Mouse (Mus musculus): ENCODE data around the gene Aktip.

Gene Aktip

GRCm38 (mm10) chr8:91199876-91200275 is at the start of gene Aktip:
Aktip (minus strand) TSS chr8:91199976.
- CTCF ChIA-PET = interaction anchor here in 1 of 4 experiments (0.6 kb wide), 1 partner anchor 386 kb away, joined by 3 read pairs; no protein-coding TSS in a partner anchor

DNA sequence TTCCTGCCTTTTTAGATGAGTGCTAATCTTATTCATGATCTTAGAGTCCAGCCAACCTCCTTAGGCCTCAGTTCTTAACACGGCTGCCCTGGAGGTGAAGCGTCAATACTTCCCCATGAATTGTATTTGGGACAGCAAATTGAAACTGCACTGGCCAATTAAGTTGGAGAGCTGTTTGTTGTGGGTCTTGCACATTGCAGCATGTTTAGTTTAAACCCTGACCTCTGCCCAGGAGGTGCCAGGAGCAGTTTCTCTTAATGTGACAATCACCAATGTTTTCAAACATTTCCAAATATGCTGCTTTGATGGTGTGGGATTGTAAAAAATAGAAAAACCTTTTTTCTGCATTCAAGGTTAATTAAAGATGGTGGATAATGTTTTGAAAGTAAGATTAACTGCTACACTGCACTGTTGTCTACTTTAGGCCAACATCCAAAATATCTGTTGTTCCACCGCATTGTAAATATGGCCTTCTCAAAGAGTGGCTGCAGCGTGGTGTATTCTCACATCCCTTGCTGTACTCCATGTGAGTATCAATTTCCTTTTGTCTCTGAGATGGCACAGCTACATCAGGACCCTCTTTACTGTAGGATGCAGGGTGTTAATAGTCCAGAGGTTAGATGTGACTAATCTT is 46.2 kb upstream of the Aktip start:
- CTCF ChIA-PET = no interaction called here
- POLR2A ChIA-PET = no interaction called here

More at GRCm38 (mm10) chr8:91199876-91200275, at the start of gene Aktip:
- POLR2A ChIA-PET = interaction anchor here in 1 of 4 experiments (0.6 kb wide), 1 partner anchor 27 kb away, joined by 3 read pairs; no protein-coding TSS in a partner anchor

DNA sequence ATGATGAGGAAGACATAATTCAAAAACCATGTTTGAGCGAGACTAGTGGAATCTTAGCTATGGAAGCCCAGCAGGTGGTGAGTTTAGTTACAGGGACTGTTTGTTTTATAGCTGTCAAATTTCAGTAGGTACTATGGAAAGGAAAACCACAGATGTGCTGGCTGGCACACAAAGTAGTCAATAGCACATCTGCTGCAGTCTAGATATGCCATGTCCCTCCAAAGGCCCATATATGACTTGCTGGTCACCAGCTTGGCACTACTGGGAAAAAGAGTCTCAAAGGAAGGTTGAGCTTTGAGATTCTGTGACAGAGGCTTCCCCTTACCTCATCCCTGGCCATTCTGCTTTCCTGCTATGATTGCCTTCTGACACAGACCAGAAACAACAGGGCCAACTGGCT is 42.9 kb upstream of the Aktip start:
- CTCF ChIA-PET = interaction anchor here in 1 of 4 experiments (0.6 kb wide), 1 partner anchor 1112 kb away, joined by 3 read pairs; no protein-coding TSS in a partner anchor
- POLR2A ChIA-PET = interaction anchor here in 2 of 4 experiments (0.6 to 1.5 kb wide), 3 partner anchors 13 to 1708 kb away, joined by 3 to 4 read pairs (median 3); no protein-coding TSS in a partner anchor

- CTCF ChIA-PET = interaction anchor here in 1 of 4 experiments (0.6 kb wide), 1 partner anchor 442 kb away, joined by 6 read pairs; no protein-coding TSS in a partner anchor
- POLR2A ChIA-PET = interaction anchor here in 3 of 4 experiments (0.6 to 1.5 kb wide), 4 partner anchors 14 to 1708 kb away, joined by 3 to 4 read pairs (median 3); no protein-coding TSS in a partner anchor
These were observed 42.2 kb upstream of the Aktip start for GRCm38 (mm10) chr8:91241873-91242519.

- POLR2A ChIA-PET = interaction anchor here in 2 of 4 experiments (0.7 to 1.5 kb wide), 2 partner anchors 14 to 65 kb away, joined by 3 to 4 read pairs; no protein-coding TSS in a partner anchor
- CTCF ChIA-PET = no interaction called here
These were observed 41.6 kb upstream of the Aktip start for GRCm38 (mm10) chr8:91241371-91241770.

DNA sequence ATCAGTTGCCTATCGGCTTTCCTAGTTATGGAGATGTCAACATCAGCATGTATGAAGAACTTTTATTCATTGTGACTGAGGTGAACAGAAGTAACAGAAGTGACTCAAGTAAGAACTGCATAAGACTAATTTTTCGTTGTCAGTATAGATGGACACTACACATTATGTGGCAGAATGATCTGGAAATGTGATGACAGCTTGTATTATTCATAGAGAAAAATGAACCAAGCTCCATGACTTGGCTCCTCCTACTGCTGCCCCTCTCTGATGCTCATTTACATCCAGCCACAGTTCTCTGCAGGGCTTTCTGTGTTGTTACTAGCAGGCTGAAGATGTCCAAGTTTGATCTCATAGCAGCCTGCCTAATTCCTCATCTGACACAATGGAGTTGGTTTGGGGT is 37.4 kb upstream of the Aktip start:
- ChIA-PET CTCF (no interaction called here), POLR2A (no interaction called here)

DNA sequence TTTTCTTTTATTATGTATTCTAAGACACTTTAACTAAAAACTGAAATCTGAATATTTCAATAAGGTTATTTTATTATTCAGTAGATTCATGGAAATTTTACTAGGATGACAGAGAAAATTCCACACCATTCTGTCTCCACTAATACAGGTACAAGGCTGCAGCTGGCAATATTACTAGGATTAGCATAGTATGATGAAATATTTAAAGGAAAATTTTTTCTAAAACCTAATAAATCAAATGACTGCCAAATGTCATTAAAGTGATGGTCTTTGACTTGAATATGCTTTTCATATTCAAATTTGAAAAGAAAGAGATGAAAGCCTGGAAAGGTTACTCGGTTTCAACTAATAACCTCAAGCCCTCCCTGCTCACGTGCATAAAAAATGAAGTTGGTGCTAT is 34.3 kb upstream of the Aktip start:
- ChIA-PET CTCF (no interaction called here), POLR2A (no interaction called here)

GRCm38 (mm10) chr8:91227421-91227841 is 27.7 kb upstream of the Aktip start:
- ChIA-PET POLR2A (interaction anchor here in 1 of 4 experiments (0.6 kb wide), 1 partner anchor 9 kb away, joined by 10 read pairs; no protein-coding TSS in a partner anchor), CTCF (no interaction called here)

DNA sequence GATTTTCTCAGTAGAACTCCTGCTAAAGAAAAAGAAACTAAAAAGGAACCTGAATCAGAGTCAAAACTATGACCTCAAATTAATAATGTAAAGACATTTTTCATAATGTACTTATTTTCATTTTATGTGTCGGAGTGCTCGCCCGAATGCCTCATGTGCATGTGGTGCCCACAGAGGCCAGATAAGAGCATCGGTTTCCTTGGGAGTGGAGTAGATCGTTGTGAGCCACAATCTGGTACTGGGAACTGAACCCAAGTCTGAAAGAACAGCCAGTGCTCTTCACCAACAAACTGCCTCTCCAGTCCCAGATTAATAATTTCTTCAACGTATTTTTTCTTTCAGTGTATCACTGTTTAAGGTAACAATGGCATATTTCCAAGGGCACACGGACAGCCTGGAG is 24.5 kb upstream of the Aktip start:
- ChIA-PET POLR2A (no interaction called here), CTCF (interaction anchor here in 1 of 4 experiments (1.4 kb wide), 1 partner anchor 11 kb away, joined by 4 read pairs; no protein-coding TSS in a partner anchor)

DNA sequence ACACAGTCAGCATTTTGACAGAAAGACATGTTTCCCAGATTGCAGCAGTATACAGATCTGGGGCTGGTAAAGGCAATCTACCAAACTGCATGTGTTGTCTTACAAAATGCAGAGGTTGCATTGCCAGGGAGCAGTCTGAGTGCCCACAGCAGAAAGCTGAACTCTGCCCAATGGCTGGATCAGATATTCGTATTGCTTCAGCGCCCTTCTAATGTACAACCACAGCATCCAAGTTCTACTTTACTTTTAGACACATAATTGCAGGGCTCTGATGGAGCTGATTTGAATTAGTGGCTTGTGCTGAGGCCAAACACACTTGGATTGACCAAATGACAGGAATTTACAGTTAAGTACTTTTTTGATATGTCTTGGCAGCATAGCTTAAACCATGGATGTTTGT is 22.1 kb upstream of the Aktip start:
- CTCF ChIA-PET = no interaction called here
- POLR2A ChIA-PET = no interaction called here

DNA sequence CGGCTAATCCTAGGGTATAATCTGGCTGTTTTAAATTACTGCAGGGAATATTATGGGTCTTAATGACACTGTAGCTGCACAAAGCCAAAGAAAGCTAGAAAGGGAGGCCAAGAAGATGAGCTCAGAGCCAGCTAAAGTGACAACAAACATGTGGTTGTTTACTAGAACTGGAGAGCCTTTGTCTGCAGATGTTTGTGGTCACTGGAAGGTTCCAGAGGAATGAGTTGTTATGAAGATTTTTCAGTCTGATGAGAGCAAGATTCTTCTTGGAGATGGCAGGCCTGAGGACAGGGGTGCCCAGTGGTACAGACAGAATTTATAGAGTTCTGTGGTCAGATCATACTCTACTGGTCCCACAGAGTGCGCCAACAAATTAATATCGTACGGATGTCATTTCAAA is 18.5 kb upstream of the Aktip start:
- POLR2A ChIA-PET = no interaction called here
- CTCF ChIA-PET = no interaction called here

- ChIA-PET CTCF (interaction anchor here in 1 of 4 experiments (0.8 kb wide), 1 partner anchor 108 kb away, joined by 3 read pairs; no protein-coding TSS in a partner anchor), POLR2A (no interaction called here)
These were observed 17.5 kb upstream of the Aktip start for GRCm38 (mm10) chr8:91217062-91217905.

GRCm38 (mm10) chr8:91214287-91214686 is 14.5 kb upstream of the Aktip start:
- ChIA-PET CTCF (interaction anchor here in 1 of 4 experiments (0.7 kb wide), 1 partner anchor 389 kb away, joined by 3 read pairs; no protein-coding TSS in a partner anchor), POLR2A (interaction anchor here in 1 of 4 experiments (0.6 kb wide), 1 partner anchor 299 kb away, joined by 5 read pairs; no protein-coding TSS in a partner anchor)

DNA sequence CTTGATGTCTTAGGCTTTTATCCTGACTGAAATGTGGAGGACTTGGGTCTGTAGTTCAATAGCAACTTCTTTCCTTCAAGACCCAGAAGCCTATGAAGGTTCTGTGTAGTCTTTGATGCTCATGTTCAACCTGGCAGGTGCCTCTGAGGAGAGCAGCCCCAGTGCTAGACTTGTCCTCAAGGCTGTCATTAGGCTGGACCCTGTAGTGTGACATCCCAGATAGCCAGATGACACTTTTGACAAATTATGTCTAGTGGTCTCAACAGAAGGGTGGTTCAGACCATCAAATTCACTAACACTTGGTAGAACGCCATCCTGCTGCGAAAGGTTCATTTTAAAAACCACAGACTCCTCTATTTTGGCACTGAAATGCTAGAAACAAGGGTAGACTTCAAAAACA is 13.2 kb upstream of the Aktip start:
- POLR2A ChIA-PET = no interaction called here

DNA sequence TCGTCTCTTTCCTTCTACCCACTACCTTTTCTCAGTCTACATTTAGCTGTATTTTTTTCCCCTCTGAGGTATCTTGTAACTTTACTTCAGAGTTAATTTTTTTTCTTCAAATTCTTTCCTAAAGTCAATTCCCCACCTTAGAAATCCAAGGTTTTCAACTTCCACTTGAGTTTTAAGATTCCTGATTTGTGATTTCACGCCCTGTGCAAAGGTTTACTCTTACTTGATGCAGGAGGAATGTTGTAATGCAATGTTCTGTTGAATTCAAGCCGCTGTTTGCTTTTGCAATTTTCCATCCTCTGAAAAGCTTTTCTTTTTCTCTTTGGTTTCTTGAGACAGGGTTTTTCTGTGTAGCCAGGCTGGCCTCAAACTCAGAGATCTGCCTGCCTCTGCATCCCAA is 9.9 kb upstream of the Aktip start:
- CTCF ChIA-PET = interaction anchor here in 2 of 4 experiments (0.7 to 0.8 kb wide), 2 partner anchors 13 to 15 kb away, joined by 3 to 4 read pairs; no protein-coding TSS in a partner anchor
- POLR2A ChIA-PET = no interaction called here

More for the DNA sequence above, 13.2 kb upstream of the Aktip start:
- CTCF ChIA-PET = no interaction called here

DNA sequence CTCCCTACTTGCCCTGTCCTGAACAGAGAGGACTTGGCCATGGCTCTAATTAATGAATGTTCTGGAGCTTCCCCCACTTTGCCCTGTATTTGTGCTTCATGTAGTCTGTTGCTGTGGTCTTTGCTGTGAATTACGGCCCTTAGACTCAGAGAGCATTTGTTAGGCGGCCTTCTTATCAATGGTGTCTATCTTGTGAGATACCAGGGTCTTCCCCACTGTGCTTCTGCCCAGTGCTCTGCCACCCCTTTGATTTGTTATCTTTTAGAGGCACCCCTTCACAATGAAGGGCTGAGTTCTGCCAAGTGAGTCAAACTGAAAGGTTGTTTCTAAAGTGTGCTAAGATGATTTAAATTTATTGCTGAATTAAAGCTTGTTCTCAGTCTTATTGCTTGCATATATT is 7.9 kb upstream of the Aktip start:
- CTCF ChIA-PET = interaction anchor here in 2 of 4 experiments (1.1 kb wide), 2 partner anchors 11 kb away, joined by 3 read pairs; no protein-coding TSS in a partner anchor
- POLR2A ChIA-PET = interaction anchor here in 1 of 4 experiments (0.6 kb wide), 1 partner anchor 1657 kb away, joined by 5 read pairs; no protein-coding TSS in a partner anchor

- ChIA-PET POLR2A (no interaction called here), CTCF (interaction anchor here in 2 of 4 experiments (0.6 to 1.1 kb wide), 3 partner anchors 9 to 1657 kb away, joined by 3 to 8 read pairs (median 3); no protein-coding TSS in a partner anchor)
These were observed 6.1 kb upstream of the Aktip start for GRCm38 (mm10) chr8:91205897-91206296.

- ChIA-PET CTCF (interaction anchor here in 2 of 4 experiments (0.6 to 0.8 kb wide), 3 partner anchors 112 to 1274 kb away, joined by 3 to 8 read pairs (median 6); partner anchors contain the start of genes Fto (in 1 of the 2) and Rpgrip1l (in 1 of the 2)), POLR2A (interaction anchor here in 1 of 4 experiments (1.1 kb wide), 1 partner anchor 10 kb away, joined by 3 read pairs; no protein-coding TSS in a partner anchor)
These were observed 1.4 kb upstream of the Aktip start for GRCm38 (mm10) chr8:91201184-91201583.

DNA sequence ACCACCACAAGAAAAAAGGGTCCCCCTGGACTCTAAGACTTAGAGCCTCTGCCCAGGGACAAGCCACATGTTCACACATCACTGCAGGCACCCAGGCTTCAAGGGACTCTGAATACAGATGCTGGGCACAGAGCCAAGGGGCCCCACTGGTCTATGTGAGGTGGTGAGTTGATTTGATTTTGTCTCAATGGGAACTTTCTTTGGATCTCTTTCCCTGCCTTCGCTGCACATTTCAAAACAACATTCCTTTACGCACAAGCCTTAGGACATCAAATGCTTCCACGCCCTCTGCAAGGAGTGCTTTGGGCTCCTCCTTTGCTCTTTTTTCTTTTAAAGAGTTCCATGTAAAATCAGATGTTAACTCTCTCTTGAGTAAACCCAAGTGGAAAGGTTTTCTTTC is 1.7 kb downstream of the Aktip start:
- ChIA-PET POLR2A (interaction anchor here in 1 of 4 experiments (0.7 kb wide), 1 partner anchor 213 kb away, joined by 5 read pairs; no protein-coding TSS in a partner anchor), CTCF (no interaction called here)
